ENCODE assay signal across 20 mouse cellular contexts in the genomic region with DNA sequence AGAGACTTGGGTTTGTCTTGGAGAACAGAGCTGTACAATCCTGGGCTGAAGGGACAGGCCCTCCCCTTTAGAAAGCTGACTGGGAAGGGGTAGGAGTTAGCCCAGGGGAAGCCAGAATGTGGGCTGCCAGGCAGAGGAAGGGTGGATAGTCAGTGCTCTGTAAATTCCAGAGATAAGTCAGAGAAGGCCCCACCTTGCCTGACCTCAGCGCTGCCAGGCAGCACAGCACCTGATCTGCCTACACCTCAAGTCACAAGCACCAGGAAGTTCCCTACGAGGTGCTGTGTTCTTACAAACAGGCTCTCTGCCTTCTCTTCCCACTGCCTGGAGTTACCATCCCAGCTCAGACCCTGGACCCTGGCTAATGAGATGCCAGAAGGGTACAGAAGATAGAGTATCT. TPM values are rescaled to one million over a fixed set of nuclear protein-coding genes. Genes with fewer than 3 reads are reported as not detected.
DNase-seq lines count a peak whose midpoint lies in the region; ATAC-seq lines count a peak whose summit lies in the region.
"Had no signal": no experiment of that assay in that cellular context is flagged by ENCODE, and none has a peak within 500 bp of the region (broad histone marks: within the 10 kb centered on the region; RNA-seq: fewer than 3 reads in every experiment).

No protein-coding gene starts in this region.

- WGBS in heart, embryonic 11.5 days (ENCODE audit: insufficient replicate concordance): 25% methylated on average over 2 of the region's 2 CpGs
- 41% methylated on average over 2 of the region's 2 CpGs for WGBS in lung, embryonic 16.5 days
- whole genome bisulfite sequencing in intestine, embryonic 14.5 days: 52% methylated on average over 2 of the region's 2 CpGs
- 73% methylated on average over 2 of the region's 2 CpGs for WGBS in limb, embryonic 10.5 days
- WGBS in kidney, embryonic 15.5 days: 56% methylated on average over 2 of the region's 2 CpGs

- H3K36me3 ChIP-seq in heart, embryonic 11.5 days (ENCODE audit: control insufficient read depth, insufficient read depth, low read length): no peaks in the 10 kb centered on the region
- H3K36me3 ChIP-seq in lung, embryonic 16.5 days (ENCODE audit: control insufficient read depth, insufficient read depth, low read length): no peaks in the 10 kb centered on the region
- no peaks in the 10 kb centered on the region for H3K36me3 ChIP-seq in intestine, embryonic 14.5 days (ENCODE audit: control insufficient read depth, insufficient read depth, low read length)
- no peaks in the 10 kb centered on the region for H3K36me3 ChIP-seq in limb, embryonic 10.5 days
- H3K36me3 ChIP-seq in kidney, embryonic 15.5 days: no peaks in the 10 kb centered on the region
- H3K36me3 ChIP-seq: embryonic facial prominence, embryonic 12.5 days; forebrain, embryonic 15.5 days; G1E had no signal

- no peaks in the 10 kb centered on the region for H3K4me1 ChIP-seq in heart, embryonic 11.5 days (ENCODE audit: control insufficient read depth, insufficient read depth, low read length)
- H3K4me1 ChIP-seq in lung, embryonic 16.5 days (replicated peaks; ENCODE audit: control insufficient read depth, insufficient read depth, low read length): no peaks in the 10 kb centered on the region
- no peaks in the 10 kb centered on the region for H3K4me1 ChIP-seq in intestine, embryonic 14.5 days (replicated peaks; ENCODE audit: control insufficient read depth, insufficient read depth, low read length)
- peaks cover 12% of the 10 kb centered on the region; the same call in 1 of the 2 replicates for H3K4me1 ChIP-seq in limb, embryonic 10.5 days
- H3K4me1 ChIP-seq in kidney, embryonic 15.5 days: peaks cover 10% of the 10 kb centered on the region; the same call in 1 of the 2 replicates
- H3K4me1 ChIP-seq: embryonic facial prominence, embryonic 12.5 days had no signal

- H3K9me3 ChIP-seq in heart, embryonic 11.5 days (replicated peaks; ENCODE audit: control insufficient read depth, low read length): no peaks in the 10 kb centered on the region
- no peaks in the 10 kb centered on the region for H3K9me3 ChIP-seq in lung, embryonic 16.5 days (ENCODE audit: control insufficient read depth, low read length)
- no peaks in the 10 kb centered on the region for H3K9me3 ChIP-seq in intestine, embryonic 14.5 days (ENCODE audit: control insufficient read depth, low read length)
- no peaks in the 10 kb centered on the region for H3K9me3 ChIP-seq in limb, embryonic 10.5 days (replicated peaks)
- no peaks in the 10 kb centered on the region for H3K9me3 ChIP-seq in kidney, embryonic 15.5 days (replicated peaks)
- H3K9me3 ChIP-seq: embryonic facial prominence, embryonic 12.5 days; forebrain, embryonic 15.5 days; hindbrain, embryonic 15.5 days had no signal

- H3K4me3 ChIP-seq in heart, embryonic 11.5 days (ENCODE audit: low read depth, low read length): no peak overlapping the region
- no peak overlapping the region for H3K4me3 ChIP-seq in lung, embryonic 16.5 days (ENCODE audit: low read length)
- no peak overlapping the region for H3K4me3 ChIP-seq in intestine, embryonic 14.5 days (ENCODE audit: low read depth, low read length)
- no peak overlapping the region for H3K4me3 ChIP-seq in limb, embryonic 10.5 days
- no peak overlapping the region for H3K4me3 ChIP-seq in kidney, embryonic 15.5 days (replicated peaks)
- H3K4me3 ChIP-seq: embryonic facial prominence, embryonic 12.5 days; forebrain, embryonic 15.5 days; hindbrain, embryonic 15.5 days had no signal

- DNase-seq in heart, adult 11 months: peak; percentile 85
- no peak for DNase-seq in lung, postnatal 10 days
- DNase-seq in intestine, embryonic 14.5 days (ENCODE audit: low spot score): no peak
- DNase-seq in limb, embryonic 10.5 days (ENCODE audit: low spot score): peak; percentile 15
- DNase-seq in MN1 (ENCODE audit: low spot score): no peak
- DNase-seq: adrenal gland, postnatal 10 days; B cell, adult 2 months; cerebellum, adult 11 months; cerebellum, adult 8-10 months; cerebellum, postnatal 25 days; gastrocnemius, postnatal 14 days; heart, postnatal 10 days had no signal

- H3K27ac ChIP-seq in heart, embryonic 11.5 days (ENCODE audit: low read depth, low read length): no peak overlapping the region
- H3K27ac ChIP-seq in lung, embryonic 16.5 days (ENCODE audit: low read length): no peak overlapping the region
- no peak overlapping the region for H3K27ac ChIP-seq in intestine, embryonic 14.5 days (ENCODE audit: low read depth)
- no peak overlapping the region for H3K27ac ChIP-seq in limb, embryonic 10.5 days
- no peak overlapping the region for H3K27ac ChIP-seq in kidney, embryonic 15.5 days
- H3K27ac ChIP-seq: embryonic facial prominence, embryonic 12.5 days; forebrain, embryonic 15.5 days; hindbrain, embryonic 15.5 days had no signal

- H3K27me3 ChIP-seq in heart, embryonic 11.5 days (ENCODE audit: control insufficient read depth, insufficient read depth, low read length): peaks cover 6% of the 10 kb centered on the region; the same call in 1 of the 2 replicates
- H3K27me3 ChIP-seq in lung, embryonic 16.5 days (ENCODE audit: control insufficient read depth, insufficient read depth, low read depth, low read length): no peaks in the 10 kb centered on the region
- no peaks in the 10 kb centered on the region for H3K27me3 ChIP-seq in intestine, embryonic 14.5 days (replicated peaks; ENCODE audit: control insufficient read depth, insufficient read depth, low read length)
- H3K27me3 ChIP-seq in limb, embryonic 10.5 days (ENCODE audit: low read depth, poor library complexity, severe bottlenecking): 0 out of 2 replicates have a peak, but pooled peaks cover 3% of the 10 kb centered on the region
- no peaks in the 10 kb centered on the region for H3K27me3 ChIP-seq in kidney, embryonic 15.5 days
- H3K27me3 ChIP-seq: forebrain, embryonic 15.5 days; hindbrain, embryonic 15.5 days had no signal

- ATAC-seq in heart, embryonic 11.5 days (replicated peaks; ENCODE audit: insufficient number of reproducible peaks, low FRiP score, low TSS enrichment): no peak
- ATAC-seq in lung, embryonic 16.5 days (ENCODE audit: low read depth): 0 out of 2 replicates have a peak, but pooled peaks have one; percentile 20
- ATAC-seq in intestine, embryonic 14.5 days (replicated peaks; ENCODE audit: low FRiP score, low TSS enrichment, low read depth): 0 out of 2 replicates have a peak, but pooled peaks have one; percentile 45
- no peak for ATAC-seq in kidney, embryonic 15.5 days (replicated peaks; ENCODE audit: low FRiP score)
- ATAC-seq: CD4-positive, CD25-positive, alpha-beta regulatory T cell, adult 4 months; forebrain, embryonic 15.5 days had no signal

- H3K9ac ChIP-seq in heart, embryonic 11.5 days (ENCODE audit: low read depth, low read length): no peak overlapping the region
- no peak overlapping the region for H3K9ac ChIP-seq in lung, embryonic 16.5 days (ENCODE audit: low read length)
- H3K9ac ChIP-seq in intestine, embryonic 14.5 days (ENCODE audit: low read length): no peak overlapping the region
- no peak overlapping the region for H3K9ac ChIP-seq in kidney, embryonic 15.5 days
- H3K9ac ChIP-seq: embryonic facial prominence, embryonic 12.5 days; forebrain, embryonic 15.5 days; hindbrain, embryonic 15.5 days had no signal

- no peak overlapping the region for H3K4me2 ChIP-seq in heart, embryonic 11.5 days
- no peak overlapping the region for H3K4me2 ChIP-seq in lung, embryonic 16.5 days (ENCODE audit: low read depth, low read length)
- no peak overlapping the region for H3K4me2 ChIP-seq in intestine, embryonic 14.5 days (ENCODE audit: low read length)
- H3K4me2 ChIP-seq in kidney, embryonic 15.5 days: no peak overlapping the region
- H3K4me2 ChIP-seq: embryonic facial prominence, embryonic 12.5 days; forebrain, embryonic 15.5 days; hindbrain, embryonic 15.5 days had no signal

RNA-seq across cellular contexts. Expression of a gene that starts 38.7 kb away (rescaled TPM):
- polyA plus RNA-seq in heart, embryonic 11.5 days (2014; fragmentation: Nextera tagmentation; extraction: Ambion mirVana): 19.2 and 20.1 TPM in 2 replicates
- polyA plus RNA-seq in lung, embryonic 16.5 days (2015; fragmentation: Nextera tagmentation; extraction: Ambion mirVana): 4.5 and 7.0 TPM in 2 replicates
- polyA plus RNA-seq in intestine, embryonic 14.5 days (2014; fragmentation: Nextera tagmentation; extraction: Ambion mirVana): 16.3 and 19.5 TPM in 2 replicates
- 14.9 and 15.4 TPM in 2 replicates for polyA plus RNA-seq in limb, embryonic 10.5 days (2016; fragmentation: Nextera tagmentation; extraction: Ambion mirVana)
- polyA plus RNA-seq in kidney, embryonic 15.5 days (2015; fragmentation: Nextera tagmentation; extraction: Ambion mirVana): 16.0 and 16.2 TPM in 2 replicates

Comparison
In these comparisons a context has a peak if more than half of its experiments do, and no peak if none do; other contexts are left out.
1. DNase-seq: peak in heart, adult 11 months (single experiment) and limb, embryonic 10.5 days (single experiment); none in lung, postnatal 10 days (single experiment), intestine, embryonic 14.5 days (single experiment) and MN1 (single experiment).
2. ATAC-seq: peak in lung, embryonic 16.5 days (single experiment) and intestine, embryonic 14.5 days (single experiment); none in heart, embryonic 11.5 days (single experiment) and kidney, embryonic 15.5 days (single experiment).